Mouse (Mus musculus): ENCODE measurements around the gene Cacna1b. TPM values are rescaled to one million over a fixed set of nuclear protein-coding genes. Genes with fewer than 3 reads are reported as not detected.

The Cacna1b gene
- polyA plus RNA-seq (2017; shearing (Covaris generic)): 0.02 TPM

DNA sequence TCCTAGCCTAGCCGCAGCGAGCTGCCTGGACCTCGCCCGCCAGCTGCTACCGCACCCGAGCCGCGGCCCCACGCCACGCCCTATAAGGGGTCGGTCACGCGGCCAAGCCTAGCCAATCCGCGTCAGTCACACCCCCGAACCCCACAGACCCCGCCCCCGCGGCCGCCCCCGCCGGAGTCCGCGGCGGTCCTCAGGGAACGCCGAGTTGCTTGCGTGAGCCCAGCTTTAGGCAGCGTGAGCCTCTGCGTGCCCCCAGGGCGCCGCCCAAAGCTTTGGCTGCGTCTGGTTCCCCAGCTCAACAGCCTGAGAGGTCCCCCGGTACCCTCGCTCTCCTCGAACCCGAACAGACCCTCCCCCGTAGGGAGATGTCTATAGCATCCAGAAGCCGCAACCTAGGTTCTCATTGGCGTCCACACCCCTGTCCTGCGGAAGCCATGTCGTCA, at the start of gene Cacna1b:
TSS of gene Cacna1b (minus strand) at position 38 of the 443 bp plus-strand sequence.

Other genes starting within 250 kb of the Cacna1b start
- gene Ehmt1, start 156.5 kb upstream of the Cacna1b start, polyA plus RNA-seq (2017; shearing (Covaris generic)): 43.8 TPM
- gene Arrdc1, start 172.1 kb upstream of the Cacna1b start, polyA plus RNA-seq (2017; shearing (Covaris generic)): 256 TPM
- gene Zmynd19, start 186.6 kb upstream of the Cacna1b start, polyA plus RNA-seq (2017; shearing (Covaris generic)): 20.8 TPM
- 33.5 TPM for gene Dph7, start 199.2 kb upstream of the Cacna1b start, polyA plus RNA-seq (2017; shearing (Covaris generic))
- gene Mrpl41, start 211.9 kb upstream of the Cacna1b start, polyA plus RNA-seq (2017; shearing (Covaris generic)): 90.2 TPM
- gene Pnpla7, start 212.9 kb upstream of the Cacna1b start, polyA plus RNA-seq (2017; shearing (Covaris generic)): 80.4 TPM